Mouse (Mus musculus): ENCODE data around the gene Pde8b. TPM values are rescaled to one million over a fixed set of nuclear protein-coding genes. Genes with fewer than 3 reads are reported as not detected.

The Pde8b gene
- total RNA-seq, 2 experiments from 2014 or later, result 25.2 to 32.8 TPM

Other genes with a start within 250 kb of the Pde8b start
- gene Zbed3, start 73.3 kb upstream of the Pde8b start, total RNA-seq (2021), result 10 to 100 TPM; 17.4 to 20.0 TPM
- 10 to 100 TPM; 38.1 to 39.8 TPM for gene Aggf1, start 125.0 kb upstream of the Pde8b start, total RNA-seq (2021)
- 1 to 10 TPM; 5.7 to 6.5 TPM for gene Crhbp, start 194.6 kb upstream of the Pde8b start, total RNA-seq (2021)
- not detected for gene S100z, start 228.4 kb upstream of the Pde8b start, total RNA-seq (2021)

Measured in left cerebral cortex, postnatal 4 days (tissue).